Mouse (Mus musculus) CH12F3 (cell line): Measurements from ENCODE around the gene Dcaf6.
"Not testable (repeated sequence)": the region's sequence is repeated elsewhere in the genome, so short reads cannot be mapped to it uniquely, and the experiment has no call there.

Experiments used
- in situ Hi-C: fragments of 300-500 bp; cut with MboI; formaldehyde crosslinking; loops from 2 replicates; pipeline ENCODE4 v1.14.3; 2020; ENCODE audit warnings: low sequenced_read_pairs

The Dcaf6 gene

DNA sequence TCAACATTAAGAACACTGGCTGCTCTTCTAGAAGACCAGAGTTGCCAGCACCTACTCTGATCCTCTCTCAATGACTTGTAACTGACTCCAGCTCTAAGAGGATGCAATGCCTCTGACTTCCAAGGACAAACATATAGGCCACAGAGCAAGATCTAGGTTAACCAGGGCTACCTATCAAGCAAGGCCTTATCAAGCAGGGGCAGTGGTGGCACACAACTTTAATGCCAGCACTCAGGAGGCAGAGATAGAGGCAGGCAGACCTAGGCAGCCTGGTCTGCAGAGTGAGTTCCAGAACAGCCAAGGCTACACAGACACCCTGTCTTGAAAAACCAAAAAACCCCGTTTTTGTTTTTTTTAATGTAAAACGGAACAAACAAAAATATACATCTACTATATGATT, 34.0 kb downstream of the Dcaf6 start:
- in situ Hi-C loops: no loop called here

DNA sequence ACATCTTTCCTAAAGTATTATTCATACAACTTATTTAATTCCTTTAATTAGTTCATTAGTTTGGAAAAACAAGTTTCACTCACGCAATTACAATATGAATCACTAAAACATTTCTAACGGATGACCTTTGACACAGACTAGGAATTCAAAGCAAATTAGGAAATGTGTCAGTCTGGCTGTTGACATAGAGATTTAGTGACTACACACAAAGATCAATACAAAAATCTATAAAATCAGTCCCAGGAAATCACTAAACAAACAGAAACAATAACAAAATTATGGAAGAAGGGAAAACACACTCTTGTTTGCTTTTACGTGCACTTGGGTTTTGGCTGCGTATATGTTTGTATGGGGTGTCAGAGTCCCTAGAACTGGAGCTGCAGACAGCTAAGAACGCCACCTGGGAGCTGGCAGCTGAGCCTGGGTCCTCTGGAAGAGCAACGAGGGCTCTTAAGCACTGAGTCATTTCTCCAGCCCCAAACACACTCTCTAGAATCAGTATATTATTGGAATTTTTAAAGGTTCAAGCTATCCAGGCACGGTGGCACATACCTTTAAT, 38.8 kb downstream of the Dcaf6 start:
- in situ Hi-C loops: no loop called here

- in situ Hi-C loops: no loop called here
These were observed 63.9 kb downstream of the Dcaf6 start for GRCm38 (mm10) chr1:165396401-165396805.

DNA sequence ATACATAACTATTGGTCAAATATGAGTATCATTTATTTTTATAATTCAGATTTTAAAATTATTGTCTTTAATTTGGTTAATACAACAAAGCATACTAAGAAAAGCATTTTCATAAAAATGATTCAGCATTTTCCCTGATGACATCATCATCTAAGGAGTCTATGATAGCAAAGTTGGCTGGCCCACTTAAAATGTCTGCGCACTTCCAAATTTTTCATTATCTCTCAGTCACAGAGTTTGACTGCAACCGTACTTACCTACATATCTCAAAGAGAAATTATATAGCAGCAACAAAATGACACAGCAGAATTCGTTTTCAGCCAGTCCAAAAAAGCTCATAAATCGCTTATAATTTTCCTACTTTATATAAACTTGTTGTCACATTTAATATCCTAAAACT, 64.3 kb downstream of the Dcaf6 start:
- in situ Hi-C loops: no loop called here

- in situ Hi-C loops: no loop called here
These were observed 65.4 kb downstream of the Dcaf6 start for GRCm38 (mm10) chr1:165394836-165395235.

DNA sequence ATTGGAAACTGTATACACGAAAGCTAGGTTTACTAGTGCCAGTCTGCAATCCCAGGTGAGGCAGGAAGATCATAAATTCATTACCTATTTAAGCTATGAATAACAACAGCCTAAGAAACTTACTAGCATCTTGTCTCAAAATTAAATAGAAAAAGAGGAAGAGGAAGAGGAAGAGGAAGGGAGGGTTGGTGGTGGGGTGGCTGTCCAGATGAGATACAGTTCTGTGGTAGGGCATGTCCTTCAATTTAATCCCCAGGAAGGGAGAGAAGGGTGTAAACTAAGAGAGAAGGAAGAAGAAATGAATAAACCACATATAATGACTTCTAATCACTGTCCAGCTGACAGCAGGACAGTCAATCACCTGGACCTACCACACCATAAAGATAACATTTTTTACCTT, 67.2 kb downstream of the Dcaf6 start:
- in situ Hi-C loops: no loop called here

DNA sequence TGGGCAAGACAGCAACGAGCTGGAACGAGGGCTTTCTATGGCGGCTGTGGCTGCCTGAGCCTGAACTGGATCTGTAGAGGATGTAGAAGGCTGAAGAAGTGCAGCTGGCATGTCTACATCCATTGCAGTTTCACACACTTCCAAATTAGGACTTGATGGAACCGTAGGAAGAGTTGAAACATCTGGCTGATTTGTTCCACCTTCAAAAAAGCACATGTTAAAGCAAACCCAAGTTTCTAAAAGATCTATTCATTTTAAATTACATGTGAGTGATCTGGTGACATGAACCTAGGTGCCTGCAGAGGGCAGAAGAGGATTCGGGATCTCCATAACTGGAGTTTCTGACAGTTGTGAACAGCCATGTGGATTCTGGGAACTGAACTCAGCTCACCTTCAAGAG, 71.6 kb downstream of the Dcaf6 start:
- in situ Hi-C loops: no loop called here

DNA sequence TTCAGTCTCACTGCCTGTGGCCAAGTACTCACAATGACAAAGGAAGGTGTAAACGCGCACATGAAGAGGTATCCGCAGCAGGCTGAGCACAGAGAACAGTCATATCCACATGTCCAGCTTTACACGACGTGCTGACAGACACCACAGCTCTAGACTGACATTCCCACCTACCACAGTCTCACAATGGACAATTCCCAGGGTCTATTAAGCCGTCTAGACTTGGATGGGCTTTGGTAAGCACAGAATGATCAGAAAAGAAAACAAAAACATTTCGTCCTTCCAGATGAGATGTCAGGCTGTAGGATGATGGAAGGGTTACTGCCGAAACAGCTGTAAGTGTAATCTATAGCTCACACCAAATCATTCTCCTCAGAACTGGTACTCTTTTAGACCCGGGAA, 73.8 kb downstream of the Dcaf6 start:
- in situ Hi-C loops: no loop called here

DNA sequence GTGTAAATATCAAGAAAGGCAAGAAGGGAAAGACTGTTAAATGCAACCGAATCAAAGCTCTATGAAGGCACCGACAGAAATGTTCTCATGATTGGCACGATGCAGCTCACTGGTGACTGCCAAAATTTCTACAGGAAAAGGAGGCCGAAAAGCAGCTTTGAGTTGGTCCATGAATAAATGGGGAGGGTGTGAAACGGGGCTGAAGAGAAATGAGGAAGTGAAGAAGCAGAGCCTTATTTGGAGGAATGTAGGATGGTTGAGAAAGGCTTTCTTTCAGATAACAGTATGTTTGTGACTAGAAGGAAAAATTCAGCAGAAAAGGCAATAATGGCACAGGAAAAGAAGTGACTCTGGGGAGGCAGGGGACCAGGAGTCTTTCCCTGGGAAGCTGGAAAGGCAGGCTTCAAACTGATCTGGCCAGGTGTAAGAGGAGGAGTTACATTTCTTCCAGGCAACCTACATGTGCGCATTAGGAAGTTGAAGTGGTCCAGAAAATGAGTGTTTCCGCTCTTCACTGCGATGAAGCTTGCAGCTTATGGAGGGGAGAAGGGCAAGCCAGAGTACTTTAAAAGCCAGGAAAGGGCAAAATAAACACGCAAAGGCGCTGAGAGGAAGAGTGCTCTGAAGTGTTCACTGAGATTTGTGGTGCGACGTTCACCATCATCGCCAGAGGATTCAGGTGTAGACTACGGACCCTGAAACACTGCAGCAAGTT, 74.3 kb downstream of the Dcaf6 start:
- in situ Hi-C loops: no loop called here

GRCm38 (mm10) chr1:165373839-165374238, 86.4 kb downstream of the Dcaf6 start:
- in situ Hi-C loops: no loop called here

GRCm38 (mm10) chr1:165370990-165371389, 89.3 kb downstream of the Dcaf6 start:
- in situ Hi-C loops: no loop called here

DNA sequence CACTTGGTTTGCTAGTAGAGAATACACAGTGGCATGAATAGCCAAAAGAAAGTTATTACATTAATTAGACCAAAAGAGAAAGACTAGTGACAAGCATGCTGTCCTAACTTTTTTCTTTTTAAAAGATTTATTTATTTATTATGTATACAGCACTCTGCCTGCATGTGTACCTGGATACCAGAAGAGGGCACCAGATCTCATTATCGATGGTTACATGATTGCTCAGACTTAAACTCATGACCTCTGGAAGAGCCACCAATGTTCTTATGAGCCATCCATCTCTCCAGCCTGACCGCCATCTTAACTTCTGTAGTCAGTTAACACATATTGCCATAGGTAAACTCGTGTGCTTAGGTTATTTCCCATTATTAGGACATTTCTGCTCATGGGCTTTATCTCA, 95.2 kb downstream of the Dcaf6 start:
- in situ Hi-C loops: no loop called here

DNA sequence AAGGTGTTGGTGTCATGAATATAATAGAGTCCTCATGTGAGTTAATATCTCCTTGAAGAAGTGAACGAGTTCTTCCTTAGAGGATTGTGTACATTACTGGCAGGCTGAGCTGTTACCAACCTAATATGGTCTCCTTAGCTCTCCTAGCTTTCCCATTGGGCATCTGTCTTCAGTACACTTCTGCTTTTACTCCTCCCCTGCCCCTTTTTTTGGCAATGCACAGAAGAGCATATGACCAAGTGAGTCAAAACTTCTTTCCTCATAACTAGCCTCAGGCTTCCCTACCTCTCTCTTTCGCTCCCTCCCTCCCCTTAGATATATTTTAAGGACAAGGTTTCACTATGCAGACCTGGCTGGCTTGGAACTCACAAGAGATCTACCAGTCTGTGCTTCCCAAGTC, 97.0 kb downstream of the Dcaf6 start:
- in situ Hi-C loops: no loop called here

DNA sequence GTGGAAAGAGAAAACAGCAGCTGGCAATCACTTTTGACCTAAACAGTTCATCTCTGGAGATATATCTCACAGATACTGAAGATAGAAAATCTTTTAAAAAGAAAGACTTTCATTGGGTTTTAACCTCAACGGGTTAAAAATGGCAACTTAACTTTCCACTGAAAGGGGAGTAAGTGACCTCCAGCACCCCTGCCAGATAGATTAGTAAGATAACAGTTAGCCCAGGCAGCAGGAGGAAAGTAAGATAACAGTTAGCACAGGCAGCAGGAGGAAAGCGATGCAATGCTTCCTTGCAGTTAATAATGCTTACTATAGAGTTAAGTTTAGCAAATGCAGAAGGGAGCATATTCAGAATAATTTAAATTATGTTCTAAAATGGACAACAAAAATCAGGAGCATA, 103.9 kb downstream of the Dcaf6 start:
- in situ Hi-C loops: no loop called here

DNA sequence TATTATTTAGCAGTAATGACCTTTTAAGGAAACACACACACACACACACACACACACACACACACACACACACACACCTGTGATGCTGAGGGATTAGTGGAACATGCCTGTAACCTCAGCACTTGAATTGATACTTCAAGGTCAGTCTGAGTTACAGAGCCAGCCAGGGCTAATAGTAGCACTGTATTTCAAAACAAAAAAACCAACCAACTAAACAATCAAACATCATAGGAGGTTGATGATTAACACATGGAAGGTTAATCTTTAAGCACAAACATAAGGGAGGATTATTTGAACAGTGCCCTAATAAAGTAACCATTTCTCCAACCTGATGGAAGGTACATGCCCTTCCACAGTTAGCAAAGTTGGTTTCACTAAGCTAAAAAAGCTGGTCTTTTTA, 111.6 kb downstream of the Dcaf6 start:
- in situ Hi-C loops: no loop called here

- in situ Hi-C loops: no loop called here
These were observed 115.8 kb downstream of the Dcaf6 start for GRCm38 (mm10) chr1:165344453-165344852.

DNA sequence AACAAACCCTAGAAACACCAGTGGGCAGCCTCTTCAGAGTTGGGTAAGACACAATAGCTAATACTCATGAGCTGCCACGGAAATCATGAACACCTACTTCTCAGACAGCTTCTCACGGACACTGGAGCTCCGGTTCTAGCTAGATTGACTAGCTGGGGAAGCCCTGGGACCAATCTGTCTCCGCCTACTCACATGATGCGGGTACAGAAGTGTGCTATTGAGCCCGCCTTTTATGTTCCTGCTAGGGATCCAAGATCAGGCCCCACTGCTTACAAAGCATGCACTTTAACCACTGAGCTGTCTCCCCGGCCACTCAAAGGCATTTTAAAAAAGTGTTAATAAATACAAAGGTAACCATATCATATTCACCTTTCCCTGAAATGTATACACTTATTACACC, 118.1 kb downstream of the Dcaf6 start:
- in situ Hi-C loops: no loop called here

- in situ Hi-C loops: no loop called here
These were observed 127.5 kb downstream of the Dcaf6 start for GRCm38 (mm10) chr1:165332797-165333196.

DNA sequence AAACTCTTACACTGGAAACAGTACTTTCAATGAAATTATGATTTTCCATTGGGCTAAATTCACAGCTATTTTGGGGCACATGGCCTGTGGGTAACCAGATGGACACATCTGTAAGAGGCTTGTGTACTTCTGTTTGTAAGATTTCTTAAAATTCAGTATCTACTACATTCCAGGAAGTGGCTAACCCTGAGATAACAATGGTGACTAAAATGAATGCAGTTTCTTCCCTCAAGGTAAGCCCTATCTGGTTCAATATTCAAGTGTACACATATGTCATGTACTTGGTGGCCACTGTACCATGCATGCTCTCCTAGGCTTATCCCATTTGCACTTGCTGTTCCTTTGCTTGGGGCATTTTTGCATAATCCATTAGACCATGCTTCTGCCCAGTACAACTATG, 129.4 kb downstream of the Dcaf6 start:
- in situ Hi-C loops: no loop called here

DNA sequence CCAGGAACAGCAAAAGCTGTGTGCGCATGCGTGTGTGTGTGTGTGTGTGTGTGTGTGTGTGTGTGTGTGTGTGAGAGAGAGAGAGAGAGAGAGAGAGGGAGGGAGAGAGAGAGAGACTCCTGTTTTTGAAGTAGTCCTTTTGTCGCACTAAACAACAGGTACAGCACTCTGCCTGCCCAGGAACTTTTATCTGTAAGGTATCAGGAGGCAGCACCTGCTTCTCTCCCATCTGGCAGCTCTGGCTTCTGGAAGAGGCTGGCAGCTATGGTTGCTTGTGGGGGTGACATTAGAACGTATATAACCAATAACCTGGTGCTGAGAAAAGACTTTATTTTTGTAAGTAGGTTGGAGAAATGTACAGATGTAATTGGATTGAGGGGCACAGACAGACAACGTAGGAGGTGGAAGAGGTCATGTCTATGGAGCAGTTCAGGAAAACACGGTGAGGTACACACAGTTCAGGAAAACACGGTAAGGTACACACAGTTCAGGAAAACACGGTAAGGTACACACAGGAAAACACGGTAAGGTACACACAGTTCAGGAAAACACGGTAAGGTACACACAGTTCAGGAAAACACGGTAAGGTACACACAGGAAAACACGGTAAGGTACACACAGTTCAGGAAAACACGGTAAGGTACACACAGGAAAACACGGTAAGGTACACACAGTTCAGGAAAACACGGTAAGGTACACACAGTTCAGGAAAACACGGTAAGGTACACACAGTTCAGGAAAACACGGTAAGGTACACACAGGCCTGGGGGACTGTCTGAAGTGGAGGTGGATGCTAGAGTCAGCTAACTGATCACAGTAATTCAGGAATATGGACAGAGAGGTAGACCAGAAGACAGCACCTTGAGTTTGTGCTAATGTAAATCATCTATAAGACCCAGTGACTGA, 131.6 kb downstream of the Dcaf6 start:
- in situ Hi-C loops: not testable (repeated sequence)

- in situ Hi-C loops: no loop called here
These were observed 132.4 kb downstream of the Dcaf6 start for GRCm38 (mm10) chr1:165327831-165328230.

- in situ Hi-C loops: no loop called here
These were observed 132.9 kb downstream of the Dcaf6 start for GRCm38 (mm10) chr1:165327370-165327769.
